Mouse (Mus musculus) ES-E14 (cell line): ENCODE measurements around the gene Gjb3.

ENCODE experiments used
- CHD2 ChIP-seq: IDR thresholded peaks from 2 replicates; pipeline ENCODE4 v1.6.1; 2014; ENCODE audit warnings: mild to moderate bottlenecking, low read depth, low read length, inconsistent platforms
- HCFC1 ChIP-seq: IDR thresholded peaks from 2 replicates; pipeline ENCODE4 v1.6.1; 2012; ENCODE audit warnings: low read length, inconsistent platforms, borderline replicate concordance; ENCODE audit not compliant: insufficient read depth
- MAFK ChIP-seq: IDR thresholded peaks from 2 replicates; pipeline ENCODE4 v1.6.1; 2014; ENCODE audit warnings: mild to moderate bottlenecking, low read depth, low read length, inconsistent platforms; ENCODE audit not compliant: insufficient read depth
- ZNF384 ChIP-seq: IDR thresholded peaks from 2 replicates; pipeline ENCODE4 v1.6.1; 2012; ENCODE audit warnings: low read depth, low read length, inconsistent platforms

DNA sequence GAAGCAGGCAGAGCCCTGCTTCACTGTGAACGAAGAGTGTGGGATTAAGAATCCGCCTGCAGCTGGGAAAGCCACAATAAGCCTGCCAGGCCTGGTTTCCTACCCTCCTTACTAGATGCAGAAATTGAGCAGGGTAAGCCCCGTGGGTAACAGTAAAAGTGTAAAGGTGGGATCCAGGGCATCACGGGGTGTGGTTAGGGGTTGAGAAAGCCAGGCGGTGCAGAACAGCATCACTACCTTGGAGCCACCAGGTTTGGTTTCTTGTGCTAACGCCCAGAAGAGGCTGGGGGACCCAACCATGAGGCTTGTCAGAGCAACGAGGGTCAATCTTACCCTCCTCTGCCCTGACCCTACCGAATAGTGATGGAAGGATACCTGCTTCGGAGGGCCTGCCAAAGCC is 16.1 kb downstream of the Gjb3 start:
- TF ChIP-seq ZNF384 (no peak), HCFC1 (no peak), MAFK (no peak), CHD2 (no peak)
